Mouse (Mus musculus): ENCODE measurements at regions not wholly inside any gene's neighbourhood (a gene's known extent, or its start where the extent isn't known, plus 50 kb on each side); places are given as distances from the start of the nearest gene placed in this dataset.
"Not testable (repeated sequence)": the region's sequence is repeated elsewhere in the genome, so short reads cannot be mapped to it uniquely, and the experiment has no call there.

DNA sequence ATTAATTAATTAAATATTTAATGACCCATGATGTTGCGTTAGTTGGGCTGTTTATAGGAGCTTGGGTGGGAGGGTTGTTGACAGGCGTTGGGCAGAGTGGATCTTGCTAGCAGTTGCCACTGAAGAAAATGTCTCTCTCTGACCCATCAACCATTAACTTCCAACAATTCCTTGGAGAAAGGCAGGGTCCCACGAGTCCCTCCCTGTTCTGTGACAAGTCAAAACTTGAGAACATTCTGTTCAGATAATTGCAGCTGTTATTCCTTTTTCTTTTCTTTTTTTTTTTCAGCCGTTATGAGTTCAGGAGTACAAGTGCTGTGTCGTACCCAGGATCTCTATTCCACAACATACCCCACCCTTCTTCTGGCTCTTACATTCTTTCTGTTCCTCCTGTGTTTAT, 59.8 kb upstream of the Tnfrsf21 start:
- DNase-seq: no peak

DNA sequence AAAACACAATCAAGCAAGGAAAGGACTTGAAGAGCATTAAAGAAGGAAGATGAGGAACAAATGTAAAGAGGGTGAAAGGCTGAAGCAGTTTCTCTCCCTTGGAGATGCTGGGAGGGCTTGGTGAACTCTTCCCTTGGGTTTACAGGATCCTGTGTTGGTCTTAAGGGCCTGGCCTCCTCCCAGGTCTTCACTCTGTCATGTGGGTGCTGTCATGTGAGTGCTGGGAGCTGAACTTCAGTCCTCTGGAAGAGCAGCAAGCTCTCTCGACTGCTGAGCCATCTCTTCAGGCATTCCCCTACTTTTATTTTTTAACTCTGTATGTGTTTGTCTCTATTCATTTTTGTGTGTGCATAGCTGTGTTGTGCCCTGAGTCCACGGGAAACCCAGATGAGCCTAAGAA, 61.6 kb upstream of the Tnfrsf21 start:
- DNase-seq: no peak

DNA sequence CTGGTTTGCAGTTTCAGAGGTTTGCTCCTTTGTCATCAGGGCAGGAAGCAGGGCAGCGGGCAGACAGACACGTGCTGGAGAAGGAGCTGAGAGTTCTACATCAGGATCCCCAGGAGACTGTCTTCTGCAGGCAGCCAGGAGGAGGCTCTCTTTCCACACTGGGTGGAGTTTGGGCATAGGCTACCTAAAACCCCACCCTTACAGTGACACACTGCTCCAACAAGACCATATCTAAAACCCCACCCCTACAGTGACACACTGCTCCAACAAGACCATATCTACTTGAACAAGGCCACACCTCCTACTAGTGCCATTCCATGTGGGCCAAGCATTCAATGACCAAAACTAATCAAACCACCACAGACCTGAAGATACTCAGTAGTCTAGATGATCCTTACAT, 68.0 kb upstream of the Cd2ap start:
- no peak for DNase-seq

DNA sequence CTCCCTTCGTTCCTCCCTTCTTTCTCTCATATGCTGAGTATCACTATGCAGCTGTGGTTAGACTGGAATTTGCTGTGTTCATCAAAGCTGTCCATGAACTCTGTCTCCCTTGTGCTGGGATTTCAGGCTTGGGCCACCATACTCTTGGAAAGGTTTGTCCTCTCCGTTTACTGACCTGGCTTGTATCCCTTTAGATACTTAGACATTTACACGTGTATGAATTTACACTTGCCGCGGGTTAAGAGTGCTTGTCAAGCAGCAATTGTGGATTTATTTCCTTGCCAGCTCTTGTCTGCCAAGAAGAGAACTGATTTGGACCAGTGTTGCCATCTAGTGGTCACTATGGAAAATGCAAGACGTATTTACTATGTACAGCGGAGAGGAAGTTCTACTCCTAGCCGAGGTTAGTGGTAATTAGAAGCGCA, 66.8 kb upstream of the Cd2ap start:
- peak; percentile 81 for DNase-seq

DNA sequence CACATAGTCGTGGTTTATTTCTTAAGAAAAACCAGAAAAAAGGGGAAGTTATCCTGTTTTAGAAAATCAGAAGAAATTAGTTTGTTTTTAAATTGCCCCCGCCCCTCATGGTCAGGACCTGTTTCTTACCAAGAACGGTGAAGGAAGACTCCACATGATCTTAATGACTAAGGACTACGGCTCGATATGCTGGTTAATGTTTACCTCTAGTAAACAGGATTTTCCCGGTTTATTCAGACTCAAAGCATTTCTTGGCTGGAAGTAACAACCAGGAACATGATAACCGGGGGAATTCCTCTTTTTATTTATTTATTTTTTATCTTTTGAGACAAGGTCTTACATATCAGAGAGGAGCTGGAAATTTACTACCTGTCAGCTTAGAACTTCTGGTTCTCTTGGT, 63.0 kb upstream of the Cd2ap start:
- DNase-seq: no peak

DNA sequence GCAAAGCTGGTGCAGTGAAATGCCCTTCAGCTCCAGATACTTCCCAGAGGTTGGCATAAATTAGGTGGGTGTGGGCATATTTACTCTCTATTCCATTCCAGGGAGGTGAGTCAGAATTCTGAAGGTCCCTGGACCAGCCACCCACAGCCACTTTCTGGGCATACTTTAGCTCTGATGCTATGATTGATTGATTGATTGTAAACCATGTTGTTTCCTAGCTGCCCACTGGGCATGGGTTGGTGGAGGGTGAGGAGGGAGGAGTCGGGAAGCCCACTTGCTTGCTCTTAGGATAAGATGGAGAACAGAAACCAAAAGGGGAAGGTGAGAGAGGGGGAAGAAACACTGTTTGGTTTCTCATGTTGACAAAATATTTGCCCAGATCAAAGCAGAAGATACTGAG, 62.1 kb upstream of the Cd2ap start:
- no peak for DNase-seq

DNA sequence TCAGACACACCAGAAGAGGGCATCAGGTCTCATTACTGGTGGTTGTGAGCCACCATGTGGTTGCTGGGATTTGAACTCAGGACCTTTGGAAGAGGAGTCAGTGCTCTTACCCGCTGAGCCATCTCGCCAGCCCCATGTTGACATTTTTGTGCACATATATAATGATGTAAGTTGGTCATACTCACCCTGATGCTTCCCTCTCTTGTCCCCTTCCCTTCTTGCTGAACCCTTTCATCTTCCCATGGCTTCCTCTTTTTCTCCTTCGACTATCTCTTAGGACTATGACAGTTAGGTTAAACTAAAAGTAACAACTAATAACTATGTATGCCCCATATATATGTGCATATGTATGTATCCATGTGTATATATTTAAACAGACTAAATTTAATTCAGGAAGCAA, 61.0 kb upstream of the Cd2ap start:
- DNase-seq: not testable (repeated sequence)

DNA sequence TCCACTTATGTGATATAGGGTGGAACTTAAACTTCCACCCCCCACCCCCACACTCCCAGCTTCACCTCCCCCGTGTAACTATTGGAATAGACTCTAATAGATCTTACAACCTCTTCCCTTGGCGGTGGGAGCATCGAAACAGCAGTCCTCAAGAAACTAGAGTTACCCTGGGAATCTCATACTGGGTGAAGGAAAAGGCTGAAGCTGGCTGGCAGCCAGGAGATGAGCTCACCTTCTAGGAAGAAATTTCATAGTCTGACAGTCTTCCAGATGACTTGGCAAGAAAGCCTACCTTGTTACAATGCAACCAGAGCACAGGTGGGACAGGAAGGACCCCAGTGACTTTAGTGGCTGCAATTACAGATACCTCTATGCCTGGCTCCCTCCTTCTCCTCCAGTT, 57.6 kb upstream of the Cd2ap start:
- DNase-seq: no peak

DNA sequence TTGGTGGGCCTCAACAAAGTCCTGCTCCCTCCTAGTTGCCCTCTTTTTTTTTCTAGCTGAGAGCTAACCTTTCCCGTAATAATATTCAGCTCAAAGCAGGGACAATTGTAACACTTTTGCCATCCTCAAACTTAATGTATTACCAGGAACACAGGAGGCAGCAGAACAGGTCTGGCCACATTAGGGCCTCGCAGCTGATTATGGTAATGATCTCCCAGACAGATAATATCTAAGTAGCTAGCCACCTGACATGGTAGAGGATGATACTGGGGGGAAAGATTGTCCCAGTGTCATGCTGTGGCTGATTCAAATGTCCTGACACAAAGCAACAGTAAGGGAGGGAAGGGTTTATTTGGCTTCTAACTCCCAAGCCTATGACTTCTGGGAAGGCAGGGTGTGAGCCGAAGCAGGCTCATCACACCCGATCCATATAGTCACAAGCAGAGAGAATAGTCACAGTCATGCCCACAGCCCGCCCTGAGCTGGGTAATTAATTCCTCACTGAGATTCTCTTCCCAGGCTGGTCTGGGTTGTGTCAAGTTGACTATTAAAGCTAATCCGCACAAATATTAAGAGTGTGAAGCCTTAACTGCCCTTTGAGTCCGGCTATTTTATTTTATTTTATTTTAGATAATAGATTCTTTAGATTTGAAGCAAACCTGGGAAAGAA, 57.0 kb upstream of the Cd2ap start:
- DNase-seq: no peak

DNA sequence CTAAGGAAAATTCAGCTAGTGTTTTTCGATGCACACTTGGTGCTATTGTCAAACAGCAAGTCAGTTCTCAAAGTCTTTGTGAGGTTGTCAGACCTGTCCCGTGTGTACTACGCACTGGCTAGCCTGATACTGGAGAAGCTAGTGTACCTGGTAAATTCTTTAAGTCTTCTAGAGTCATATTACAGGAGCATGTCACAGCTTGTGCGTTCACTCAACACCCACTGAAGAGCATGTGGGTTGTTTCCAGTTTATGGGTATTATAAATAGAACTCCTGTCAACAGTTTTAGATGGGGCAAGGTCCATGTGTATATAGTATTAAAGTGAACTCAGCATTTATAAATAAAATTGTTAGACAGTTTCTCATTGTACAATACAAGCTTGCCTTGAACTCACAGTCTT, 50.9 kb upstream of the Cd2ap start:
- DNase-seq: no peak

Measured in embryo, embryonic 11 days (tissue).